Comparison of ENCODE assay signal across 24 mouse cellular contexts in genomic region chr12:46303136-46303797, GRCm38 (mm10).
"Had no signal": no experiment of that assay in that cellular context is flagged by ENCODE, and none has a peak within 500 bp of the region (broad histone marks: within the 10 kb centered on the region; RNA-seq: fewer than 3 reads in every experiment).

No protein-coding gene starts in this region.

- H3K4me3 ChIP-seq: gastrocnemius, adult 2 months; heart, embryonic 10.5 days; heart, embryonic 12.5 days; hindbrain, embryonic 10.5 days; hindbrain, embryonic 13.5 days; hindbrain, embryonic 15.5 days; intestine, embryonic 15.5 days; layer of hippocampus, adult 2 months; limb, embryonic 13.5 days; limb, embryonic 15.5 days had no signal

- H3K27ac ChIP-seq: gastrocnemius, adult 2 months; heart, embryonic 10.5 days; hindbrain, embryonic 10.5 days; hindbrain, embryonic 13.5 days; hindbrain, embryonic 15.5 days; intestine, embryonic 15.5 days; layer of hippocampus, adult 2 months; limb, embryonic 13.5 days; limb, embryonic 15.5 days had no signal

- H3K9ac ChIP-seq: heart, embryonic 12.5 days; hindbrain, embryonic 13.5 days; hindbrain, embryonic 15.5 days; intestine, embryonic 15.5 days; limb, embryonic 13.5 days; limb, embryonic 15.5 days had no signal

- H3K4me2 ChIP-seq: heart, embryonic 12.5 days; hindbrain, embryonic 13.5 days; hindbrain, embryonic 15.5 days; intestine, embryonic 15.5 days; limb, embryonic 13.5 days; limb, embryonic 15.5 days had no signal

- H3K9me3 ChIP-seq: heart, embryonic 10.5 days; hindbrain, embryonic 10.5 days; hindbrain, embryonic 13.5 days; hindbrain, embryonic 15.5 days; intestine, embryonic 15.5 days; limb, embryonic 13.5 days; limb, embryonic 15.5 days had no signal

- H3K27me3 ChIP-seq: heart, embryonic 12.5 days; hindbrain, embryonic 13.5 days; hindbrain, embryonic 15.5 days; intestine, embryonic 15.5 days; limb, embryonic 13.5 days; limb, embryonic 15.5 days had no signal

- H3K36me3 ChIP-seq: heart, embryonic 10.5 days; heart, embryonic 12.5 days; hindbrain, embryonic 10.5 days; hindbrain, embryonic 13.5 days; hindbrain, embryonic 15.5 days; intestine, embryonic 15.5 days; limb, embryonic 13.5 days; limb, embryonic 15.5 days had no signal

- DNase-seq: gastrocnemius, adult 2 months; gastrocnemius, postnatal 10 days; gastrocnemius, postnatal 25 days; heart, adult 18-20 months; heart, postnatal 10 days; heart, postnatal 4 days; kidney, adult 18-20 months; kidney, adult 8-10 months; kidney, postnatal 10 days; kidney, postnatal 25 days; kidney, postnatal 4 days; layer of hippocampus, postnatal 36 days; left cerebral cortex, postnatal 4 days had no signal

- ATAC-seq: inflammation-experienced regulatory T-cells, adult 6 months; intestine, embryonic 15.5 days; intestine, postnatal 0 days had no signal

- H3K4me1 ChIP-seq: heart, embryonic 10.5 days; heart, embryonic 12.5 days; hindbrain, embryonic 10.5 days; hindbrain, embryonic 13.5 days; hindbrain, embryonic 15.5 days; intestine, embryonic 15.5 days; limb, embryonic 13.5 days; limb, embryonic 15.5 days had no signal
